Mouse (Mus musculus): ENCODE measurements around the gene Platr17.

- TF ChIP-seq EP300 (IDR thresholded peaks at IDR 0.05) (no peak), CTCF (IDR thresholded peaks at IDR 0.05) (no peak)
These were observed 4.5 kb upstream of the Platr17 start for GRCm38 (mm10) chr17:33900281-33900988.
